Mouse (Mus musculus) E14TG2a.4 (cell line): Measurements from ENCODE around the gene Filip1l.
A peak's percentile ranks its signal among the peaks of the same experiment; 100 is the strongest.

Source experiments
- H3K27me3 ChIP-seq: 2 replicates; pipeline ENCODE4 v1.6.1; 2014; ENCODE audit warnings: low read length, control low read depth; ENCODE audit not compliant: insufficient read depth
- H3K36me3 ChIP-seq: 2 replicates; pipeline ENCODE4 v1.6.1; 2014; ENCODE audit warnings: low read length, control low read depth; ENCODE audit not compliant: insufficient read depth
- H3K4me1 ChIP-seq: replicated peaks from 2 replicates; pipeline ENCODE4 v1.6.1; 2014; ENCODE audit warnings: low read depth, low read length, control low read depth
- H3K4me3 ChIP-seq: replicated peaks from 2 replicates; pipeline ENCODE4 v1.5.1; 2014; ENCODE audit warnings: mild to moderate bottlenecking, low read length
- H3K9me3 ChIP-seq: 2 replicates; pipeline ENCODE4 v1.6.1; 2014; ENCODE audit warnings: low read length, control low read depth
- CTCF ChIP-seq: conservative IDR thresholded peaks from 2 replicates; pipeline ENCODE4 v1.5.1; 2014; ENCODE audit warnings: low read length
- NANOG ChIP-seq: IDR thresholded peaks from 2 replicates; pipeline ENCODE4 v1.6.1; 2014; ENCODE audit warnings: borderline replicate concordance, low read length, mixed read lengths
- POU5F1 ChIP-seq: IDR thresholded peaks from 2 replicates; pipeline ENCODE4 v1.6.1; 2014; ENCODE audit warnings: low read length, borderline replicate concordance

Gene Filip1l

DNA sequence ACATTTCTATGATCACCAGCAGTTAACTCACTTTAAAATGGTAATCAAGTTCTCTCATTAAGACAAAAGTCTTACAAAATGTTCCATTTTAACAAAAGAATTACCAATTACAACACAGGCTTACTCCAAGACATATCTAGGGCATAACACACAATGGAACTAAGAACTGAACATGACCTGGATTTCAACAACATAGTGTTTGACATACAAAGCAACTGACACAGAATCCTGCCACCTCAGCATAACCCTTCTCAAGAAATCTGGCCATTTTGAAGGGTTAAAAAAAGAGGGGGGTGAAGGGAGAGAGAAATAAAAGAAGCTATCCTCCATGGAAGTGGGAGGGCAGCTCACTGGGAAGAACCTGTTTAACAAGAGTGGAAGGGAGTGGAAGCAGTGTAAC lies 248.1 kb downstream of the Filip1l start:
- TF ChIP-seq NANOG = no peak
- TF ChIP-seq CTCF = no peak
- no peak for TF ChIP-seq POU5F1
- Histone ChIP-seq H3K4me3 (no peak overlapping the region), H3K27me3 (no peaks in the 10 kb centered on the region), H3K9me3 (no peaks in the 10 kb centered on the region), H3K36me3 (no peaks in the 10 kb centered on the region), H3K4me1 (peaks cover 18% of the 10 kb centered on the region)

GRCm38 (mm10) chr16:57606444-57607227 lies 253.7 kb downstream of the Filip1l start, which contains the start of gene Cmss1:
Gene Cmss1, minus strand, starts transcription at chr16:57606864.
- TF ChIP-seq CTCF (no peak), NANOG (no peak), POU5F1 (no peak)
- H3K9me3 ChIP-seq = peaks cover 4% of the 10 kb centered on the region; the same call in 1 of the 2 replicates
- peaks cover 14% of the 10 kb centered on the region for H3K4me1 ChIP-seq
- no peaks in the 10 kb centered on the region for H3K36me3 ChIP-seq
- H3K4me3 ChIP-seq = peak within 1 kb of the TSS; percentile 96
- no peaks in the 10 kb centered on the region for H3K27me3 ChIP-seq

DNA sequence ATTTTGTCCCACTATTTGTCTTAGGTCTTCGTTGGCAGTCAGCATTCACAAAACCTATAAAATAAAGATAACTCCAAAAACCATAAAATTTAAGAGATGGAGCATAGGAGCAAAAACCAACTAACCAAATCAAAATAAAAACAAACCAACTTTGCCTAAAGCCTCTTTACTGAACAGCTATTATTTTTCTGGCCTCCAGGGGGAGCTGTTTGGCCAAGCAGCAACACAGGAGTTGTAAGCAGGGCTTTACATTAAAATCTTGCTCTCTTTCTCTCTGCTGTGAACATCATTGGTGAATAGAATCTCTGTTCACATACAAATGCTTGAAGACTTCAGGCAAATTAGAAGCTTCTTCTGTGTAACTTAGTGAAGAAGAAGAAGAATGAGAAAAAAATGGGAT lies 258.9 kb downstream of the Filip1l start:
- peak; percentile 94 for TF ChIP-seq CTCF
- no peak for TF ChIP-seq POU5F1

More for the DNA sequence above, 258.9 kb downstream of the Filip1l start:
- Histone ChIP-seq H3K4me1 (peaks cover 6% of the 10 kb centered on the region), H3K36me3 (no peaks in the 10 kb centered on the region), H3K9me3 (peaks cover 4% of the 10 kb centered on the region; the same call in 1 of the 2 replicates), H3K27me3 (peaks cover 23% of the 10 kb centered on the region), H3K4me3 (no peak overlapping the region)
